Mouse (Mus musculus) spleen, adult 2 months (tissue): Measurements from ENCODE around the gene Nxpe4.
A peak's percentile ranks its signal among the peaks of the same experiment; 100 is the strongest.

ENCODE experiments used
- CTCF ChIP-seq: fragments of 200-500 bp; IDR thresholded peaks from 2 replicates; pipeline ENCODE4 v1.5.1; 2011; ENCODE audit warnings: mild to moderate bottlenecking, inconsistent platforms; ENCODE audit not compliant: insufficient read depth, insufficient read length, insufficient replicate concordance; ENCODE audit errors: extremely low read depth
- POLR2A ChIP-seq: fragments of 200-500 bp; IDR thresholded peaks from 2 replicates; pipeline ENCODE4 v1.6.1; 2011; ENCODE audit warnings: low read depth, low read length, inconsistent platforms

GRCm38 (mm10) chr9:48447783-48448209 is 286.0 kb downstream of the Nxpe4 start:
- TF ChIP-seq POLR2A (no peak), CTCF (peak; percentile 13; the same call in 1 of the 2 replicates)
